Mouse (Mus musculus): ENCODE data around the gene Armcx5. TPM values are rescaled to one million over a fixed set of nuclear protein-coding genes. Genes with fewer than 3 reads are reported as not detected.

The Armcx5 gene
- polyA plus RNA-seq, 2 experiments, result 1.7 to 2.4 TPM

MicroRNA genes within 50 kb of the gene (microRNA counts, 519-probe panel; counts per million panel counts)
- 69.9 counts per million for microRNA mmu-miR-1970

Small RNAs within 50 kb of the gene (microRNA-seq; reads per million reads assigned to microRNA genes)
- not detected for gene Mir1970
- not detected for gene Mir7646

Other genes starting within 250 kb of the Armcx5 start
- gene AV320801, start 248.1 kb upstream of the Armcx5 start, polyA plus RNA-seq (2012; rRNA removed), result not detected in 2 replicates
- gene AV320801, start 248.1 kb upstream of the Armcx5 start, polyA plus RNA-seq (2014; fragmentation: Nextera tagmentation; extraction: Ambion mirVana), result not detected in 2 replicates
- gene Nxf7, start 144.0 kb upstream of the Armcx5 start, polyA plus RNA-seq (2012; rRNA removed), result 0.12 and 0.18 TPM in 2 replicates
- gene Nxf7, start 144.0 kb upstream of the Armcx5 start, polyA plus RNA-seq (2014; fragmentation: Nextera tagmentation; extraction: Ambion mirVana), result not detected in 2 replicates
- gene Prame, start 115.0 kb upstream of the Armcx5 start, polyA plus RNA-seq (2012; rRNA removed), result not detected in 2 replicates
- gene Prame, start 115.0 kb upstream of the Armcx5 start, polyA plus RNA-seq (2014; fragmentation: Nextera tagmentation; extraction: Ambion mirVana), result not detected in 2 replicates
- gene Tcp11x2, start 48.9 kb upstream of the Armcx5 start, polyA plus RNA-seq (2012; rRNA removed), result not detected in 2 replicates
- gene Tcp11x2, start 48.9 kb upstream of the Armcx5 start, polyA plus RNA-seq (2014; fragmentation: Nextera tagmentation; extraction: Ambion mirVana), result not detected in 2 replicates
- gene Tmsb15a, start 17.5 kb upstream of the Armcx5 start, polyA plus RNA-seq (2012; rRNA removed), result not detected in 2 replicates
- not detected in 2 replicates for gene Tmsb15a, start 17.5 kb upstream of the Armcx5 start, polyA plus RNA-seq (2014; fragmentation: Nextera tagmentation; extraction: Ambion mirVana)
- 3.5 and 5.9 TPM in 2 replicates for gene Gprasp1, start within 50 bp of the Armcx5 start, polyA plus RNA-seq (2012; rRNA removed)
- 6.2 and 7.7 TPM in 2 replicates for gene Gprasp1, start within 50 bp of the Armcx5 start, polyA plus RNA-seq (2014; fragmentation: Nextera tagmentation; extraction: Ambion mirVana)
- 3.1 and 5.8 TPM in 2 replicates for gene Bhlhb9, start 54.9 kb downstream of the Armcx5 start, polyA plus RNA-seq (2012; rRNA removed)
- gene Bhlhb9, start 54.9 kb downstream of the Armcx5 start, polyA plus RNA-seq (2014; fragmentation: Nextera tagmentation; extraction: Ambion mirVana), result 8.7 and 10.3 TPM in 2 replicates
- gene Gprasp2, start 96.3 kb downstream of the Armcx5 start, polyA plus RNA-seq (2012; rRNA removed), result 0.88 and 1.0 TPM in 2 replicates
- gene Gprasp2, start 96.3 kb downstream of the Armcx5 start, polyA plus RNA-seq (2014; fragmentation: Nextera tagmentation; extraction: Ambion mirVana), result 0.67 and 0.80 TPM in 2 replicates

Measured in liver, embryonic 14.5 days (tissue).